Mouse (Mus musculus): ENCODE measurements at regions not wholly inside any gene's neighbourhood (a gene's known extent, or its start where the extent isn't known, plus 50 kb on each side); places are given as distances from the start of the nearest gene placed in this dataset.
"Not testable (repeated sequence)": the region's sequence is repeated elsewhere in the genome, so short reads cannot be mapped to it uniquely, and the experiment has no call there.

DNA sequence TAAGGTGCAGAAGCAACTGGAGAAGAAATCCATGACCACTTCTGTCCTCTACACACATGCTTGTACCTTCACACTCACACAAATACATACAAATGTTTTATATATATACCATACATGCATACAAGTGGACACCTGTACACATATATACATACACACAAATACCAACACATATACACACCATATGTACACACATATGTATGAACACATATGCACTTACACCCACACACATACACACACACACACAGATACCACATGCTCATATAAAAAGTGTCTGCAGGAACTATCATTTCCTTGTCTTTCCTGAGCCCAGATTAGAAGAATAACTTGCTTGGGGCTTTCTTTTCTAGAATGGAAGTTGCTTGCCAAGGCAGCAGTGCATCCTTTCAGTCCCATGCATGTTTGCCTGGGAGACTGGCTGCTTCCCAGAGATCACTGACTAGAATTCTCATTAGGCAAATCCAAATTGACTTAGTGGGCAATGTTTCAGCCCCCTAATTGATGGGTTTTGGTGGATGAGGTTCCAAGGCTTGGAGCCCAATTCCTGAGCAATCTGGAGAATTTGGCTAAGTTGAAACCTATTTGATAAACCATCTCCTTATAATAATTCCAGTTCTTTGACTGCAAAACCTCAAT is 169.2 kb upstream of the Hddc2 start:
- H3K4me1 ChIP-seq (ENCODE audit: control insufficient read depth, insufficient read depth, low read length) = no peaks in the 10 kb centered on the region
- H3K9me3 ChIP-seq (ENCODE audit: control insufficient read depth, low read length) = no peaks in the 10 kb centered on the region
- H3K36me3 ChIP-seq (ENCODE audit: control insufficient read depth, insufficient read depth, low read length) = no peaks in the 10 kb centered on the region
- no peak overlapping the region for H3K4me2 ChIP-seq (ENCODE audit: low read depth, low read length)
- no peak for ATAC-seq (ENCODE audit: low read depth)
- no peak overlapping the region for H3K9ac ChIP-seq (replicated peaks; ENCODE audit: low read depth, low read length)
- no peaks in the 10 kb centered on the region for H3K27me3 ChIP-seq (ENCODE audit: control insufficient read depth, insufficient read depth, low read length)
- no peak overlapping the region for H3K27ac ChIP-seq (ENCODE audit: low read depth, low read length)
- no peak overlapping the region for H3K4me3 ChIP-seq (ENCODE audit: low read depth, low read length)

GRCm38 (mm10) chr10:31144489-31144872 is 168.7 kb upstream of the Hddc2 start:
- Histone ChIP-seq H3K27ac (ENCODE audit: low read depth, low read length) (no peak overlapping the region), H3K4me1 (ENCODE audit: control insufficient read depth, insufficient read depth, low read length) (no peaks in the 10 kb centered on the region), H3K9ac (replicated peaks; ENCODE audit: low read depth, low read length) (no peak overlapping the region), H3K27me3 (ENCODE audit: control insufficient read depth, insufficient read depth, low read length) (no peaks in the 10 kb centered on the region), H3K4me3 (ENCODE audit: low read depth, low read length) (no peak overlapping the region), H3K4me2 (ENCODE audit: low read depth, low read length) (no peak overlapping the region), H3K36me3 (ENCODE audit: control insufficient read depth, insufficient read depth, low read length) (no peaks in the 10 kb centered on the region), H3K9me3 (ENCODE audit: control insufficient read depth, low read length) (no peaks in the 10 kb centered on the region)
- no peak for ATAC-seq (ENCODE audit: low read depth)
- 76% methylated on average over 3 of the region's 3 CpGs for WGBS

DNA sequence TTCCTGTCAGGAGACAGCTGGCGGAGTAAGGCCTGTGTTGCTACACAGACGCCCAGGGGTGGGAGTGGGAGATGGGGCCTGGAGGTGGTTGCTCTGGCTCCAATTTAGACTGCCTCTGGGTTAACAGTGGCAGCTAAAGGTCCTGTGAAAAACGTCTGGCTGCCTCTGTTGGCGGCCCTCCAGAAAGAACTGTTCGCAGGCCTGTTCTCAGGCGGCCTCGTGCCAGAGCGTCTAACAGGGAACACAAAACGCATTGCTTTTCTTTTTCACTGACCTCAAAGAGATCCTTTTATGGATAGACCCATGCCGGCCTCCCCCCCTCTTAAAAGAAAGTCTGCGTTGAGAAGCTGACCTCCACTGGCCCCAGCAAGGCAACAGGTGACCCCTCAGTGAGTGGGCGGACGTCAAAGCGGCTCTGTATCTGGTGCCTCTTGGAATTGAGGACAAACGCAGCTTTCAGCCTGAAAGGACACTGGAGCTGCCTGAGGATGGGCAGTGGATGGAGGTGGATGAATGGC is 140.0 kb upstream of the Hddc2 start:
- Histone ChIP-seq H3K4me3 (ENCODE audit: low read depth, low read length) (no peak overlapping the region), H3K36me3 (ENCODE audit: control insufficient read depth, insufficient read depth, low read length) (no peaks in the 10 kb centered on the region), H3K27ac (ENCODE audit: low read depth, low read length) (no peak overlapping the region), H3K9me3 (ENCODE audit: control insufficient read depth, low read length) (no peaks in the 10 kb centered on the region), H3K27me3 (ENCODE audit: control insufficient read depth, insufficient read depth, low read length) (no peaks in the 10 kb centered on the region), H3K4me1 (ENCODE audit: control insufficient read depth, insufficient read depth, low read length) (0 out of 2 replicates have a peak, but pooled peaks cover 2% of the 10 kb centered on the region), H3K9ac (replicated peaks; ENCODE audit: low read depth, low read length) (no peak overlapping the region), H3K4me2 (ENCODE audit: low read depth, low read length) (no peak overlapping the region)
- peak; percentile 92 for ATAC-seq (ENCODE audit: low read depth)
- WGBS = 44% methylated on average over 15 of the region's 15 CpGs

DNA sequence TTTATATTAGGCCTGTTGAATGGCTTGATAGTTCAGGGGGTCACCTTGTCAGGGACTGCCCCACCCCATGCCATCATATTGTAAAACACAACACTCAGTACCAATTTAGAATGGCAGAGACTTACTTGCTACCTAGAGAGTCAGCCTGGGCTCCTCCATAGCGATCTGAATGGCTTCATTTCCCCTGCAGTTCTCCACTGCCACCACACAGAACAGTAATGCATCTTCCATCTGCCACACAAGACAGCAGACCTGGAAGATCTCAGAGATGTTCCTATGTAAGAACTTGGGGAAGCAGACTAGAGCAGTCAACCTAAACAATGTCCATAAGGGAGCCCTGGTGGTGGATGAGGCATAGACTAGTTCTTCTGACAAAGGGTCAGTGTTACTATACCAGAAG is 123.6 kb upstream of the Hddc2 start:
- no peaks in the 10 kb centered on the region for H3K36me3 ChIP-seq (ENCODE audit: control insufficient read depth, insufficient read depth, low read length)
- H3K27me3 ChIP-seq (ENCODE audit: control insufficient read depth, insufficient read depth, low read length) = no peaks in the 10 kb centered on the region
- ATAC-seq (ENCODE audit: low read depth) = no peak
- H3K9ac ChIP-seq (replicated peaks; ENCODE audit: low read depth, low read length) = no peak overlapping the region
- 40% methylated on average over 1 of the region's 1 CpGs for WGBS
- H3K27ac ChIP-seq (ENCODE audit: low read depth, low read length) = no peak overlapping the region
- no peak overlapping the region for H3K4me2 ChIP-seq (ENCODE audit: low read depth, low read length)
- H3K9me3 ChIP-seq (ENCODE audit: control insufficient read depth, low read length) = no peaks in the 10 kb centered on the region
- H3K4me3 ChIP-seq (ENCODE audit: low read depth, low read length) = no peak overlapping the region
- no peaks in the 10 kb centered on the region for H3K4me1 ChIP-seq (ENCODE audit: control insufficient read depth, insufficient read depth, low read length)

GRCm38 (mm10) chr10:31212164-31212563 is 101.0 kb upstream of the Hddc2 start:
- not testable (repeated sequence) for H3K36me3 ChIP-seq (ENCODE audit: control insufficient read depth, insufficient read depth, low read length); H3K27ac ChIP-seq (ENCODE audit: low read depth, low read length); H3K9me3 ChIP-seq (ENCODE audit: control insufficient read depth, low read length); H3K4me1 ChIP-seq (ENCODE audit: control insufficient read depth, insufficient read depth, low read length); H3K4me2 ChIP-seq (ENCODE audit: low read depth, low read length); H3K27me3 ChIP-seq (ENCODE audit: control insufficient read depth, insufficient read depth, low read length); H3K9ac ChIP-seq (replicated peaks; ENCODE audit: low read depth, low read length); ATAC-seq (ENCODE audit: low read depth); H3K4me3 ChIP-seq (ENCODE audit: low read depth, low read length)
- 93% methylated on average over 8 of the region's 8 CpGs for WGBS

DNA sequence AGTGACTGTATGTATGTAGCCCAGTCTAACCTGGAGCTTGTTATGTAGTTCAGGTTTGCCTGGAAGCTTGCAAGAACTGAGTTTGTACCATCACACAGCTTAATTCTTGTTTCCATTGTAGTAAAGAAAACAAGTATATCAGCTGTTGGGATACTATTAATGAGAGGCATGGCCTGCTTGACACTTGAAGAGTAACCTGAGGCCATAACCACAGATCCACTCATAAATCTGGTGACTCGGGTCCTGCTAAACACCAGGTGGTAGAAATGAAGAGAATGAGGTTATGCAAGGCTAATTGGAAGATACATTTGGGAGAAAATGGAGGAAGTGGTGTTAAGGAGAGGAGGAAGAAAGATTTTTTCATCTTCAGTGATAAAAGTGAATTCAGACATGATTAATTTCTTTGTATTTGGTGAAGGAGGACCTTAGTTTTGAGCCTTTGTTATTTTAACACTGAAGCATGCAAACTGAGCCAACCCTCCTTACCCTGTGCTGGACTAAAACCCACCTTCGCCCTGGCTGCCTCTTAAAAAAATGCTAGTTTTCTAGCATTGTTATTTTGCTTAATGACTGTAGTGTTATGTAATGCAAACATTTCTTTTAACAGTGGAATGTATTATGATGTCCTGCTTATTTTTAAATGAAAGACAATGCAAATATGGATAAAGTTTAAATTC is 100.3 kb upstream of the Hddc2 start:
- Histone ChIP-seq H3K27me3 (ENCODE audit: control insufficient read depth, insufficient read depth, low read length) (no peaks in the 10 kb centered on the region), H3K9me3 (ENCODE audit: control insufficient read depth, low read length) (no peaks in the 10 kb centered on the region), H3K27ac (ENCODE audit: low read depth, low read length) (no peak overlapping the region), H3K36me3 (ENCODE audit: control insufficient read depth, insufficient read depth, low read length) (no peaks in the 10 kb centered on the region), H3K9ac (replicated peaks; ENCODE audit: low read depth, low read length) (no peak overlapping the region), H3K4me3 (ENCODE audit: low read depth, low read length) (no peak overlapping the region), H3K4me1 (ENCODE audit: control insufficient read depth, insufficient read depth, low read length) (no peaks in the 10 kb centered on the region), H3K4me2 (ENCODE audit: low read depth, low read length) (no peak overlapping the region)
- no peak for ATAC-seq (ENCODE audit: low read depth)
- WGBS = 72% methylated on average over 2 of the region's 2 CpGs

DNA sequence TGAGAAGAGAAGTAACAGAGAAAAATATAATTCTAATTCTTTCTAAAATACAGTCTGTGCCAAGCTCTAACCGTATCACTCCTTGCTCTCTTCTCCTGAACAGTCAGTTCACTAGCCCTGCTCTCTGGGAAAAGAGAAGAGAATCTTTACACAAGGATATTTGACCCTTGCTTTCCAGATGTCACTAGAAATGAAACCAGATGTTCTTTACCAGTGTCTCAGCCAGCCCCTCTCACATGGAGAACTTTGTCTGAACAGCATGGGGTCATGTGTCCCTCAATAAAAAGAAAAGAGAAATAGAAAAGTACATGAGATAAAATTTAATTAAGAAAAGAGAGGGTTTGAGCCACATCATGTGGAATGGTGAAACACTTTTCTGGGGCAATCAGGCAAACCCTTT is 91.3 kb upstream of the Hddc2 start:
- no peak overlapping the region for H3K4me3 ChIP-seq (ENCODE audit: low read depth, low read length)

DNA sequence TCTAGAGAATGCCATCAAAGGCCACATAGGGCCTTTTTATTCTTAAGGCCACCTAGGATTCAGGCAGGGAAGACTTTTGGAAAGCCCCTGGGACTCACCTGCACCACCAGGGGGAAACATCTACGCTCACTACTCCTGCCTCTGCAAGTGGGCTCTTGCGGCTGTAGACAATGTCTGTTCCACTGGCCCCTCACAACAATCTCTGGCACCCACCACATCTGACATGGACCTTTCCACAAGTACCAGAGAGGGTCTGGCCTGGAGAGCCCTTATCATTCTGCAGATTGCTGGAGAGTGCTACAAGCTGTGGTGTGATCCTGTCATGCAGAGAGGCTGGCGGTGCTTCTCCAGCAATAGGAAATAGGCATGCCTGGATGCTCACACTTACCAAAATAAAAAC is 84.1 kb upstream of the Hddc2 start:
- no peaks in the 10 kb centered on the region for H3K27me3 ChIP-seq (ENCODE audit: control insufficient read depth, insufficient read depth, low read length)
- no peak overlapping the region for H3K4me2 ChIP-seq (ENCODE audit: low read depth, low read length)
- no peak overlapping the region for H3K27ac ChIP-seq (ENCODE audit: low read depth, low read length)
- H3K4me1 ChIP-seq (ENCODE audit: control insufficient read depth, insufficient read depth, low read length) = no peaks in the 10 kb centered on the region
- H3K9me3 ChIP-seq (ENCODE audit: control insufficient read depth, low read length) = no peaks in the 10 kb centered on the region
- no peak overlapping the region for H3K4me3 ChIP-seq (ENCODE audit: low read depth, low read length)
- H3K9ac ChIP-seq (replicated peaks; ENCODE audit: low read depth, low read length) = no peak overlapping the region
- ATAC-seq (ENCODE audit: low read depth) = no peak
- WGBS = 96% methylated on average over 3 of the region's 3 CpGs
- no peaks in the 10 kb centered on the region for H3K36me3 ChIP-seq (ENCODE audit: control insufficient read depth, insufficient read depth, low read length)

More for the DNA sequence above, 91.3 kb upstream of the Hddc2 start:
- Histone ChIP-seq H3K4me1 (ENCODE audit: control insufficient read depth, insufficient read depth, low read length) (no peaks in the 10 kb centered on the region), H3K27ac (ENCODE audit: low read depth, low read length) (no peak overlapping the region), H3K4me2 (ENCODE audit: low read depth, low read length) (no peak overlapping the region), H3K9me3 (ENCODE audit: control insufficient read depth, low read length) (no peaks in the 10 kb centered on the region), H3K27me3 (ENCODE audit: control insufficient read depth, insufficient read depth, low read length) (no peaks in the 10 kb centered on the region), H3K9ac (replicated peaks; ENCODE audit: low read depth, low read length) (no peak overlapping the region), H3K36me3 (ENCODE audit: control insufficient read depth, insufficient read depth, low read length) (no peaks in the 10 kb centered on the region)
- WGBS = 79% methylated on average over 1 of the region's 1 CpGs
- ATAC-seq (ENCODE audit: low read depth) = no peak

DNA sequence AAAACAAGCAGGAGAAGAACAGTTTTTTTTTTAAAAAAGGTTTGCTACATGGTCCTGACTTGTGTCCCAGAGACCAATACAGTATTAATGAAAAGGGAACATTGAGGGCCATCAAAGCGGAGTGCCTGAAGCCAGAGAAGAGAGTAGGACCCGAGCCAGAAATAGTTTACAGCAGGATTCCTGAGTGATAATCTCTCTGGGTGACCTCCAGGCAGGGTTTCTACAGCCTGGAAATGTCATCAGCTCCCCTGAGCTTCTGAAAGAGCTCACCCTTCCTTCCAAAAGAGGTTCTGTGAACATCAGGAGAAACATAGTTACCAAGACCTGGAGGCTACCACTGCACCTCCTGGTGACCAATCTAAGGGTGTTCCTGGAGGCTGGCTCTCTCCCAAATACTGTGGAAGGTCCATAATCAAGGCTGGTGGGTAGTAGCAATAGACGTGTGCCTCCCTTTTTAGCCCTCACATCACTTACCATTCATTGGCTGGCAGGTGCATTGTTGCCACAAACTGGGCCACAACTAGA is 70.7 kb upstream of the Hddc2 start:
- no peak overlapping the region for H3K4me3 ChIP-seq (ENCODE audit: low read depth, low read length)
- H3K9me3 ChIP-seq (ENCODE audit: control insufficient read depth, low read length) = no peaks in the 10 kb centered on the region
- no peaks in the 10 kb centered on the region for H3K36me3 ChIP-seq (ENCODE audit: control insufficient read depth, insufficient read depth, low read length)
- H3K9ac ChIP-seq (replicated peaks; ENCODE audit: low read depth, low read length) = no peak overlapping the region
- H3K4me1 ChIP-seq (ENCODE audit: control insufficient read depth, insufficient read depth, low read length) = no peaks in the 10 kb centered on the region
- no peak overlapping the region for H3K4me2 ChIP-seq (ENCODE audit: low read depth, low read length)
- no peak for ATAC-seq (ENCODE audit: low read depth)
- 71% methylated on average over 3 of the region's 3 CpGs for WGBS
- no peak overlapping the region for H3K27ac ChIP-seq (ENCODE audit: low read depth, low read length)
- H3K27me3 ChIP-seq (ENCODE audit: control insufficient read depth, insufficient read depth, low read length) = no peaks in the 10 kb centered on the region

Measured in neural tube, embryonic 14.5 days (tissue).